Mouse (Mus musculus) hindbrain, embryonic 11.5 days (tissue): ENCODE results near the gene Cluap1. TPM values are rescaled to one million over a fixed set of nuclear protein-coding genes. Genes with fewer than 3 reads are reported as not detected.

Source experiments
- ATAC-seq: fragments of 200-750 bp; cut with Nextera tagmentation; 2 replicates; pipeline ENCODE4 v1.8.0; 2017; ENCODE audit warnings: mild to moderate bottlenecking, moderate TSS enrichment, moderate library complexity; ENCODE audit not compliant: low FRiP score
- DNase-seq: peaks from one replicate; pipeline ENCODE4 v3.0.0-alpha.2; 2015; ENCODE audit warnings: low spot score
- H3K27ac ChIP-seq: fragments of 300-500 bp; sonication (generic); 2 replicates; pipeline ENCODE4 v1.5.1; 2014; ENCODE audit warnings: mild to moderate bottlenecking, low read depth, low read length
- H3K27me3 ChIP-seq: fragments of 300-500 bp; sonication (generic); 2 replicates; pipeline ENCODE4 v1.6.1; 2014; ENCODE audit warnings: mild to moderate bottlenecking, low read length, moderate library complexity, mixed read lengths; ENCODE audit not compliant: control insufficient read depth, insufficient read depth
- H3K36me3 ChIP-seq: fragments of 300-500 bp; sonication (generic); 2 replicates; pipeline ENCODE4 v1.6.1; 2014; ENCODE audit warnings: mild to moderate bottlenecking, low read length, moderate library complexity, mixed read lengths; ENCODE audit not compliant: control insufficient read depth, insufficient read depth
- H3K4me1 ChIP-seq: fragments of 300-500 bp; sonication (generic); replicated peaks from 2 replicates; pipeline ENCODE4 v1.6.1; 2014; ENCODE audit warnings: low read length, mixed read lengths; ENCODE audit not compliant: control insufficient read depth, insufficient read depth
- H3K4me2 ChIP-seq: fragments of 300-500 bp; sonication (generic); replicated peaks from 2 replicates; pipeline ENCODE4 v1.6.1; 2014; ENCODE audit warnings: mild to moderate bottlenecking, low read depth, low read length
- H3K4me3 ChIP-seq: fragments of 300-500 bp; sonication (generic); 2 replicates; pipeline ENCODE4 v1.5.1; 2014; ENCODE audit warnings: low read depth, low read length
- H3K9ac ChIP-seq: fragments of 300-500 bp; sonication (generic); 2 replicates; pipeline ENCODE4 v1.6.1; 2014; ENCODE audit warnings: low read depth, low read length
- H3K9me3 ChIP-seq: fragments of 300-500 bp; sonication (generic); 2 replicates; pipeline ENCODE4 v1.6.1; 2016; ENCODE audit warnings: low read length; ENCODE audit not compliant: control insufficient read depth
- WGBS: fragments of 180-500 bp; shearing (Covaris S2); extraction: QIAGEN DNeasy Blood & Tissue Kit; methylation state at CpG from one replicate; pipeline ENCODE4 v1.1.7; 2014; 5-methylcytosine and 5-hydroxymethylcytosine counted together
- polyA plus RNA-seq: library from polyadenylated mRNA; unstranded; fragments of >200 nt; fragmentation: Nextera tagmentation; extraction: Ambion mirVana; gene quantifications from 2 replicates; pipeline ENCODE4 v1.2.1, GENCODE M21; 2014

Gene Cluap1
- polyA plus RNA-seq, 1 experiment from 2014 or later: 25.5 TPM

GRCm38 (mm10) chr16:3923966-3924365 lies 15.4 kb downstream of the Cluap1 start:
- Histone ChIP-seq H3K36me3 (no peaks in the 10 kb centered on the region), H3K4me2 (no peak overlapping the region), H3K27ac (no peak overlapping the region), H3K9me3 (no peaks in the 10 kb centered on the region), H3K9ac (no peak overlapping the region), H3K27me3 (no peaks in the 10 kb centered on the region), H3K4me1 (no peaks in the 10 kb centered on the region), H3K4me3 (no peak overlapping the region)
- 73% methylated on average over 4 of the region's 4 CpGs for WGBS
- ATAC-seq: no peak
- DNase-seq: peak; percentile 3

GRCm38 (mm10) chr16:3928582-3928981 lies 20.0 kb downstream of the Cluap1 start:
- Histone ChIP-seq H3K4me2 (no peak overlapping the region), H3K27me3 (no peaks in the 10 kb centered on the region), H3K4me3 (no peak overlapping the region), H3K9ac (no peak overlapping the region), H3K4me1 (no peaks in the 10 kb centered on the region), H3K9me3 (no peaks in the 10 kb centered on the region), H3K27ac (no peak overlapping the region), H3K36me3 (no peaks in the 10 kb centered on the region)
- ATAC-seq: no peak
- DNase-seq: no peak
- WGBS: 81% methylated on average over 1 of the region's 1 CpGs

GRCm38 (mm10) chr16:3929151-3929550 lies 20.6 kb downstream of the Cluap1 start:
- Histone ChIP-seq H3K27me3 (no peaks in the 10 kb centered on the region), H3K4me3 (no peak overlapping the region), H3K9ac (no peak overlapping the region), H3K36me3 (no peaks in the 10 kb centered on the region), H3K9me3 (no peaks in the 10 kb centered on the region), H3K4me1 (no peaks in the 10 kb centered on the region), H3K27ac (no peak overlapping the region), H3K4me2 (no peak overlapping the region)
- whole genome bisulfite sequencing: 77% methylated on average over 7 of the region's 7 CpGs
- DNase-seq (no peak), ATAC-seq (no peak)

- Histone ChIP-seq H3K9ac (no peak overlapping the region), H3K4me3 (no peak overlapping the region), H3K27ac (no peak overlapping the region), H3K27me3 (no peaks in the 10 kb centered on the region), H3K9me3 (no peaks in the 10 kb centered on the region), H3K4me2 (no peak overlapping the region), H3K4me1 (no peaks in the 10 kb centered on the region), H3K36me3 (no peaks in the 10 kb centered on the region; the same call in 1 of the 2 replicates)
- DNase-seq: no peak
- no peak for ATAC-seq
- WGBS: 97% methylated on average over 6 of the region's 6 CpGs
Measured at GRCm38 (mm10) chr16:3933536-3933935, 24.9 kb downstream of the Cluap1 start.

GRCm38 (mm10) chr16:3934091-3934490 lies 25.5 kb downstream of the Cluap1 start:
- H3K9me3 ChIP-seq: no peaks in the 10 kb centered on the region
- H3K9ac ChIP-seq: no peak overlapping the region
- ATAC-seq (no peak), DNase-seq (no peak)
- H3K4me1 ChIP-seq: no peaks in the 10 kb centered on the region
- no peaks in the 10 kb centered on the region for H3K27me3 ChIP-seq
- no peaks in the 10 kb centered on the region; the same call in 1 of the 2 replicates for H3K36me3 ChIP-seq
- no peak overlapping the region for H3K27ac ChIP-seq
- no peak overlapping the region for H3K4me3 ChIP-seq
- 93% methylated on average over 1 of the region's 1 CpGs for WGBS
- no peak overlapping the region for H3K4me2 ChIP-seq

- Histone ChIP-seq H3K4me1 (no peaks in the 10 kb centered on the region), H3K4me3 (no peak overlapping the region), H3K36me3 (no peaks in the 10 kb centered on the region; the same call in 1 of the 2 replicates), H3K27me3 (no peaks in the 10 kb centered on the region), H3K9me3 (no peaks in the 10 kb centered on the region), H3K9ac (no peak overlapping the region), H3K27ac (no peak overlapping the region), H3K4me2 (no peak overlapping the region)
- 85% methylated on average over 4 of the region's 4 CpGs for WGBS
- ATAC-seq: no peak
- DNase-seq: no peak
Measured at GRCm38 (mm10) chr16:3934701-3935100, 26.1 kb downstream of the Cluap1 start.

GRCm38 (mm10) chr16:3951141-3951540 lies 42.5 kb downstream of the Cluap1 start:
- Histone ChIP-seq H3K9ac (no peak overlapping the region), H3K4me2 (no peak overlapping the region), H3K4me1 (no peaks in the 10 kb centered on the region), H3K27me3 (no peaks in the 10 kb centered on the region), H3K9me3 (no peaks in the 10 kb centered on the region), H3K36me3 (no peaks in the 10 kb centered on the region), H3K4me3 (no peak overlapping the region), H3K27ac (no peak overlapping the region)
- no peak for DNase-seq
- 88% methylated on average over 1 of the region's 1 CpGs for WGBS
- no peak for ATAC-seq

- WGBS: 86% methylated on average over 6 of the region's 6 CpGs
- Histone ChIP-seq H3K9ac (no peak overlapping the region), H3K4me1 (no peaks in the 10 kb centered on the region), H3K36me3 (no peaks in the 10 kb centered on the region), H3K27ac (no peak overlapping the region), H3K4me3 (no peak overlapping the region), H3K4me2 (no peak overlapping the region), H3K27me3 (no peaks in the 10 kb centered on the region), H3K9me3 (no peaks in the 10 kb centered on the region)
- DNase-seq (no peak), ATAC-seq (no peak)
Measured at GRCm38 (mm10) chr16:3956369-3956768, 47.8 kb downstream of the Cluap1 start.

- Histone ChIP-seq H3K27ac (no peak overlapping the region), H3K4me3 (no peak overlapping the region), H3K9ac (no peak overlapping the region), H3K36me3 (no peaks in the 10 kb centered on the region), H3K9me3 (no peaks in the 10 kb centered on the region), H3K4me1 (no peaks in the 10 kb centered on the region), H3K4me2 (no peak overlapping the region), H3K27me3 (no peaks in the 10 kb centered on the region)
- DNase-seq (no peak), ATAC-seq (no peak)
- whole genome bisulfite sequencing: 87% methylated on average over 2 of the region's 2 CpGs
Measured at GRCm38 (mm10) chr16:3959261-3959660, 50.7 kb downstream of the Cluap1 start.
